Mouse (Mus musculus) spleen, adult 18-20 months (tissue): ENCODE results near the gene Csn1s2a.
"Not testable (repeated sequence)": the region's sequence is repeated elsewhere in the genome, so short reads cannot be mapped to it uniquely, and the experiment has no call there.

Source experiments
- DNase-seq, 2 experiments: peaks; one replicate each; pipeline ENCODE4 v3.0.0; 2022; ENCODE audit warnings: mixed read lengths in 2 of 2

Csn1s2a gene

GRCm38 (mm10) chr5:87774267-87774666, at the start of gene Csn1s2a:
Gene Csn1s2a (plus strand): TSS chr5:87774567.
- no peak for DNase-seq

GRCm38 (mm10) chr5:87734821-87735220, 39.5 kb upstream of the Csn1s2a start:
- no peak for DNase-seq

DNA sequence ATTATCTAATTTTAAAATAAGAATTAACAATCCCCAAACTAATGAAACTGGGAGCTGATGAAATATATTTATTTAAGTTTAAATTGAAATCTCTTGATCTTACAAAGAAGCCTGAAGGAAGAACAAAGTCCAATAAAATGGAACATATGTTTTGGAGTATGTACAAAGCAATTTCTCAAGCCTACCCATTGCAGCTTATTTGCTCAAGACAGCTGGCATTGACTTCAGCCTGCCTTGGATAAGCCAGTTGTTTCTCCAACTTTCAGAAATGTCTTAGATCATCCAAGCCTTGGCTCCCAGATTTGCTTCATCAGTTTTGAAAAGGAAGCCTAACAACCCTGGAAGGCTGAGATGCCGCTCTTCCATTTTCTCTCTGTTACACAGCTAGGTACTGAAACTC, 20.9 kb upstream of the Csn1s2a start:
- no peak for DNase-seq

DNA sequence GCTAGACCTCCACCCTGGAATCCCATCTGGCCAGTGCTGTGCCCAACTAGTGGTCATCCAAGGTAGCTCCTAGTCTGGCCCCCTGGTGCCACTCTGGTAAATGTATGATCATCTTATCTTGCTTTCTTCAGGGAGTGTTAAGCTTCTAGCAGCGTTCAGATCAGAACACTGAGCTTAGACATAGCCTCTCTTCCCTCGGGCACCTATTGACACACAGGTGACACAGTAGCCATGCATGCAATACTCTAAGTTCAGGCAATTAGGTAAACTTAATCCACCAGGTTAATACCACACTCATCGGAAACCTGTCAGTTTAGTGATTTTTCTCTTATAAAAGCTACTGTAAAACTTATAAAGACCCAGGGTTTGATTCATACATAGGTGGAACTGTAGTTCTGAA, 9.8 kb upstream of the Csn1s2a start:
- DNase-seq: no peak

DNA sequence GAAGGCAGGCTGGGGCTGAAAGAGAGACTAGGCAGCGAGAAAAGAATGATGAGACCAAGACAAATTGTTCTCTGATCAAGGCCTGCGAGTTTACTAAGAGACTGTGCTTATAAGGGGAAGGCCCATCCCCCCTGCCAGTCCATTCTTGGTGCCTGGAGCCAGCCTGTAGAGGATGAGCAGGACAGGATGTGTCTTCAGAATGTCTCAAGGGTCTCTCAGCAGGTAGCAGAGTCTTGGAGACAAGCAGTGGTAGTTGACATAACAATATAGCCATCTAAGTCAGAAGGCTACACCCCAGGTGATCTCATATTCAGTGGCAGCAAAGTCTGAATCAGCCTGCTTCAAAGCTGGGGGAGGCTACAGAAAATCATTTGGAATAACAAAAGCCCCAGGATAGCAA, 2.2 kb upstream of the Csn1s2a start:
- DNase-seq: not testable (repeated sequence)

DNA sequence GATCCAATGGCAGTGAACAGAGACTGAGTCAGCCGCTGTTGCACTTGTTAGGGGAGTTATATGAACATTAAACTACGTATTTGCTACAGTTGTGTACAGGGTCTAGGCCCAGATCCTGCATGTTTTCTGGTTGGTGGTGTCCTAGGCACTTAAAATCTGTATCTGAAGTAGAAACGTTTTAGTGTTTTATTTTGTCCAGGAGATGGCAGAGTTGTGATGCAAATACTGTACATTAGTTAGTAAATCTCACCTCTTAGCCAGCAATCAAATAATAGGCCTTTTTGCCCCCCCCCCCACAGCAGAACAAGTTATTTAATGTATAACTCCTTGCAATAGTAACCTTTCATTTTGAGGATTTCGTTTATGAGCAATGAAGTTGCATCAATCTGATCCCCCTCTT, 8.4 kb downstream of the Csn1s2a start:
- DNase-seq: no peak

- DNase-seq: no peak
These were observed 33.4 kb downstream of the Csn1s2a start, which contains the start of gene Csn1s2b for GRCm38 (mm10) chr5:87807782-87808181. Gene Csn1s2b (plus strand): TSS chr5:87808082.

- DNase-seq: no peak
These were observed 34.9 kb downstream of the Csn1s2a start for GRCm38 (mm10) chr5:87809253-87809652.

GRCm38 (mm10) chr5:87825386-87825785, 51.0 kb downstream of the Csn1s2a start, which contains the start of gene Prr27:
Gene Prr27 (plus strand): TSS chr5:87825686.
- no peak for DNase-seq
